Mouse (Mus musculus) CH12.LX (cell line): ENCODE measurements around the gene Rtp3. TPM values are rescaled to one million over a fixed set of nuclear protein-coding genes. Genes with fewer than 3 reads are reported as not detected.

Experiments used
- polyA plus RNA-seq: library from polyadenylated mRNA; unstranded; fragments of >175 nt; gene quantifications from 2 replicates; pipeline ENCODE4 v1.2.1, GENCODE M21; 2012; ENCODE audit warnings: low read depth; ENCODE audit not compliant: insufficient read length
- total RNA-seq, 2 experiments: library from RNA; depleted of rRNA; stranded (reverse); fragments of 300-350 nt in 1 of 2; fragments of >200 nt in 1 of 2; gene quantifications; 2 replicates each; pipeline ENCODE4 v1.2.3; 2012 to 2014

The Rtp3 gene
- total and polyA plus RNA-seq, 3 experiments, result not detected

Other genes starting within 250 kb of the Rtp3 start
- gene Myl3, start 248.7 kb downstream of the Rtp3 start, total RNA-seq (2012; rRNA removed), result not detected in 2 replicates
- gene Myl3, start 248.7 kb downstream of the Rtp3 start, total RNA-seq (2014; rRNA removed), result not detected in 2 replicates
- gene Myl3, start 248.7 kb downstream of the Rtp3 start, polyA plus RNA-seq, result not detected in 2 replicates
- 0.34 and 0.76 TPM in 2 replicates for gene Pth1r, start 243.4 kb downstream of the Rtp3 start, total RNA-seq (2012; rRNA removed)
- gene Pth1r, start 243.4 kb downstream of the Rtp3 start, total RNA-seq (2014; rRNA removed), result not detected in 2 replicates
- 0.10 and 0.35 TPM in 2 replicates for gene Pth1r, start 243.4 kb downstream of the Rtp3 start, polyA plus RNA-seq
- gene Prss42, start 192.4 kb downstream of the Rtp3 start, total RNA-seq (2012; rRNA removed), result 0.29 and 0.34 TPM in 2 replicates
- gene Prss42, start 192.4 kb downstream of the Rtp3 start, total RNA-seq (2014; rRNA removed), result 0.28 TPM in 1 of 2 replicates, not detected in the other
- 1.1 and 1.2 TPM in 2 replicates for gene Prss42, start 192.4 kb downstream of the Rtp3 start, polyA plus RNA-seq
- gene Prss44, start 176.6 kb downstream of the Rtp3 start, total RNA-seq (2012; rRNA removed), result not detected in 2 replicates
- gene Prss44, start 176.6 kb downstream of the Rtp3 start, total RNA-seq (2014; rRNA removed), result not detected in 2 replicates
- gene Prss44, start 176.6 kb downstream of the Rtp3 start, polyA plus RNA-seq, result 0.14 and 0.17 TPM in 2 replicates
- not detected in 2 replicates for gene Prss43, start 163.9 kb downstream of the Rtp3 start, total RNA-seq (2012; rRNA removed)
- gene Prss43, start 163.9 kb downstream of the Rtp3 start, total RNA-seq (2014; rRNA removed), result not detected in 2 replicates
- gene Prss43, start 163.9 kb downstream of the Rtp3 start, polyA plus RNA-seq, result not detected in 2 replicates
- gene Prss45, start 156.0 kb downstream of the Rtp3 start, total RNA-seq (2012; rRNA removed), result not detected in 2 replicates
- gene Prss45, start 156.0 kb downstream of the Rtp3 start, total RNA-seq (2014; rRNA removed), result not detected in 2 replicates
- gene Prss45, start 156.0 kb downstream of the Rtp3 start, polyA plus RNA-seq, result not detected in 2 replicates
- not detected in 2 replicates for gene Prss46, start 146.1 kb downstream of the Rtp3 start, total RNA-seq (2012; rRNA removed)
- not detected in 2 replicates for gene Prss46, start 146.1 kb downstream of the Rtp3 start, total RNA-seq (2014; rRNA removed)
- gene Prss46, start 146.1 kb downstream of the Rtp3 start, polyA plus RNA-seq, result not detected in 2 replicates
- not detected in 2 replicates for gene Prss50, start 132.6 kb downstream of the Rtp3 start, total RNA-seq (2012; rRNA removed)
- not detected in 2 replicates for gene Prss50, start 132.6 kb downstream of the Rtp3 start, total RNA-seq (2014; rRNA removed)
- not detected in 2 replicates for gene Prss50, start 132.6 kb downstream of the Rtp3 start, polyA plus RNA-seq
- 1.2 and 2.5 TPM in 2 replicates for gene Als2cl, start 110.7 kb downstream of the Rtp3 start, total RNA-seq (2012; rRNA removed)
- 2.4 and 2.9 TPM in 2 replicates for gene Als2cl, start 110.7 kb downstream of the Rtp3 start, total RNA-seq (2014; rRNA removed)
- gene Als2cl, start 110.7 kb downstream of the Rtp3 start, polyA plus RNA-seq, result 3.4 and 3.5 TPM in 2 replicates
- gene Tmie, start 110.5 kb downstream of the Rtp3 start, total RNA-seq (2012; rRNA removed), result not detected in 2 replicates
- not detected in 2 replicates for gene Tmie, start 110.5 kb downstream of the Rtp3 start, total RNA-seq (2014; rRNA removed)
- gene Tmie, start 110.5 kb downstream of the Rtp3 start, polyA plus RNA-seq, result not detected in 2 replicates
- not detected in 2 replicates for gene Fam240a, start 73.7 kb downstream of the Rtp3 start, total RNA-seq (2012; rRNA removed)
- gene Fam240a, start 73.7 kb downstream of the Rtp3 start, total RNA-seq (2014; rRNA removed), result not detected in 2 replicates
- not detected in 2 replicates for gene Fam240a, start 73.7 kb downstream of the Rtp3 start, polyA plus RNA-seq
- gene Tdgf1, start 44.4 kb downstream of the Rtp3 start, total RNA-seq (2012; rRNA removed), result not detected in 2 replicates
- not detected in 2 replicates for gene Tdgf1, start 44.4 kb downstream of the Rtp3 start, total RNA-seq (2014; rRNA removed)
- gene Tdgf1, start 44.4 kb downstream of the Rtp3 start, polyA plus RNA-seq, result not detected in 2 replicates
- 1.0 and 1.6 TPM in 2 replicates for gene Lrrc2, start 39.0 kb downstream of the Rtp3 start, total RNA-seq (2012; rRNA removed)
- gene Lrrc2, start 39.0 kb downstream of the Rtp3 start, total RNA-seq (2014; rRNA removed), result 3.6 and 3.8 TPM in 2 replicates
- 1.5 and 1.6 TPM in 2 replicates for gene Lrrc2, start 39.0 kb downstream of the Rtp3 start, polyA plus RNA-seq
- gene Ltf, start 28.7 kb upstream of the Rtp3 start, total RNA-seq (2012; rRNA removed), result 0.04 TPM in 1 of 2 replicates, not detected in the other
- 0.08 and 0.31 TPM in 2 replicates for gene Ltf, start 28.7 kb upstream of the Rtp3 start, total RNA-seq (2014; rRNA removed)
- 0.50 TPM in 1 of 2 replicates, not detected in the other for gene Ltf, start 28.7 kb upstream of the Rtp3 start, polyA plus RNA-seq
- gene Ccrl2, start 66.9 kb upstream of the Rtp3 start, total RNA-seq (2012; rRNA removed), result 5.2 and 13.0 TPM in 2 replicates
- gene Ccrl2, start 66.9 kb upstream of the Rtp3 start, total RNA-seq (2014; rRNA removed), result 7.9 and 9.0 TPM in 2 replicates
- gene Ccrl2, start 66.9 kb upstream of the Rtp3 start, polyA plus RNA-seq, result 4.0 and 5.3 TPM in 2 replicates
- gene Lrrfip2, start 127.0 kb upstream of the Rtp3 start, total RNA-seq (2012; rRNA removed), result 22.4 and 25.2 TPM in 2 replicates
- gene Lrrfip2, start 127.0 kb upstream of the Rtp3 start, total RNA-seq (2014; rRNA removed), result 16.6 and 22.9 TPM in 2 replicates
- gene Lrrfip2, start 127.0 kb upstream of the Rtp3 start, polyA plus RNA-seq, result 30.9 and 38.7 TPM in 2 replicates